Mouse (Mus musculus) brain, embryonic 14.5 days (tissue): ENCODE measurements at regions not wholly inside any gene's neighbourhood (a gene's known extent, or its start where the extent isn't known, plus 50 kb on each side); places are given as distances from the start of the nearest gene placed in this dataset.

Experiments
- CTCF ChIP-seq: fragments of 200-500 bp; IDR thresholded peaks from 2 replicates; pipeline ENCODE4 v1.5.1; 2012; ENCODE audit warnings: inconsistent platforms, mild to moderate bottlenecking, moderate library complexity, borderline replicate concordance; ENCODE audit not compliant: insufficient read depth, insufficient read length; ENCODE audit errors: extremely low read depth
- POLR2A ChIP-seq: fragments of 200-500 bp; IDR thresholded peaks from 2 replicates; pipeline ENCODE4 v1.6.1; 2012; ENCODE audit warnings: mild to moderate bottlenecking, inconsistent platforms, borderline replicate concordance; ENCODE audit not compliant: poor library complexity, insufficient read depth, insufficient read length, severe bottlenecking; ENCODE audit errors: extremely low read depth

- TF ChIP-seq POLR2A, result no peak
- no peak for TF ChIP-seq CTCF
Observed at GRCm38 (mm10) chr4:31225741-31226140, 738.2 kb upstream of the Map3k7 start.
